Mouse (Mus musculus): ENCODE measurements around the gene Stk11.

Stk11 gene

GRCm38 (mm10) chr10:80115290-80115943 lies at the start of gene Stk11:
Gene Stk11, plus strand, starts transcription at chr10:80115803.
- peak; percentile 98 for DNase-seq

GRCm38 (mm10) chr10:80069251-80069650 lies 46.4 kb upstream of the Stk11 start:
- DNase-seq: no peak

DNA sequence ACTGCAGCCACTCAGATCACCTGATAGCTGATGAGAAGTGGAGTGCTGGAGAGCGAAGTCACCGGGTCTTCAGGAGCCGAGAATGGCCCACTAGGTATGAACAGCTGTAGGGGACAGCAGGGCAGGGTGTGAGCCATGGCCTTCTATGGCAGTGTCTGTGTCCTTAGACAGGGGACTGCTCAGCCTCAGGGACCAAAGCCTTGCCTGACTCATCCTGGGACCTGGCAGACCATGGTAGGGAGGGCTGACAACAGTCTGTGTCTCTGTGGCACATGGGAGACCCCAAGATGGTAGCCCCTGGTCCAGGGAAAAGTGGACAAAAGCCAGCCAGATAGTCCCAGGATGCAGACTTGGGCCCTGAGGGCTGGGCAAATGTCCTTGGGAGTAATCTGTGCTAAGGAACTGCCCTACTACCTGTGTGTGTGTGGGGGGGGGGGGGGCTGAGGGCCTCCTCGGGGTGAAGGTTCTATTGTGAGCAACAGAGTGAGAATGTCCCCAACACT lies 45.6 kb upstream of the Stk11 start:
- no peak for DNase-seq

DNA sequence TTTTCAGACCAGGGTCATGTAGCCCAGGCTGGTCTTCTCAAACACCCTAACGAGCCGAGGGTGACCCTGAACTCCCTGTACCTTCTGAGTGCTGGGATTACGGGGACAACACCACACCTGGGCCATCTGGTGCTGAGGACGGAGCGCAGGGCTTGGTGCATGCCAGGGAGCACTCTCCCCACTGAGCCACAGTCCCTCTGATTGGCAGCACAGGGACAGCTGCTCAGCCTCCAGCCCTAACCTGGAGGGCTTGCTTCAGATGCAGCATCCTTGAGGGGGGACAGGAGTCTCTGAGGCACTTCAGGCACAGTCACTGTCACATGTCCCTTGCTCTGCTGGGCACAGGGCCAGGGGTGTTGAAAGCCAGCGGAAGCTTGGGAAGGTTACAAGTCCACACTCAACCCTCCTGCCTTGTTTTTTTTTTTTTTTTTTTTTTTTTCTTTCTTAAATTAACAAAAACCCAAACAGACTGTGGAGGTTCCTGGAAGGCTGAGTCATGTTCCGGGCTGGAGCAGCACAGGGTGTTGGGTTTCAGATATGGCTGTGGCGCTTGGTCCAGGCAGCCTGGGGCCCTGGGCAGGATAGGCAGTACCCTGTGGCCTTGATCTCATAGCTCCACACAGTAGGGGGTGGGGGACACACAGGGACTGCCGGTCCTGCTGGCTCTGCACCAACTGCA lies 44.6 kb upstream of the Stk11 start:
- DNase-seq: peak; percentile 79

DNA sequence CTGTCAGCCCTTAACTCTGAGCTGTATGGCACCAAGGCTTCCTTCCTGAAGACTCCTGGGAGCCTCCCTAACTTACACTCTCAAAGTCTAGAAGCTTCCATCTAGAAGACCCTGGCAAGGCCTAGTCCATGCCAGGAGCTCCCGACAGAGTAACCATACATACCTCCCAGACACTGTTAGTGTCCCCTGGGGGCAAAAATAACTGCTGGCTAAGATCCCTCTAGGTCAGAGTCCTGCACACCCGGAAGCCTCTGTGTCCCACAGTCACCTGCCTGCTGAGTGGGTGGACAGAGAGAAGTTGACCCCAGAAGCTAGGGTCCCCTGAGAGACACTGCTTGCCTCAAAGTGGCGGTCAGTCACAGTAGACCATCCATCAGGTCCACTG lies 44.1 kb upstream of the Stk11 start:
- DNase-seq: no peak

DNA sequence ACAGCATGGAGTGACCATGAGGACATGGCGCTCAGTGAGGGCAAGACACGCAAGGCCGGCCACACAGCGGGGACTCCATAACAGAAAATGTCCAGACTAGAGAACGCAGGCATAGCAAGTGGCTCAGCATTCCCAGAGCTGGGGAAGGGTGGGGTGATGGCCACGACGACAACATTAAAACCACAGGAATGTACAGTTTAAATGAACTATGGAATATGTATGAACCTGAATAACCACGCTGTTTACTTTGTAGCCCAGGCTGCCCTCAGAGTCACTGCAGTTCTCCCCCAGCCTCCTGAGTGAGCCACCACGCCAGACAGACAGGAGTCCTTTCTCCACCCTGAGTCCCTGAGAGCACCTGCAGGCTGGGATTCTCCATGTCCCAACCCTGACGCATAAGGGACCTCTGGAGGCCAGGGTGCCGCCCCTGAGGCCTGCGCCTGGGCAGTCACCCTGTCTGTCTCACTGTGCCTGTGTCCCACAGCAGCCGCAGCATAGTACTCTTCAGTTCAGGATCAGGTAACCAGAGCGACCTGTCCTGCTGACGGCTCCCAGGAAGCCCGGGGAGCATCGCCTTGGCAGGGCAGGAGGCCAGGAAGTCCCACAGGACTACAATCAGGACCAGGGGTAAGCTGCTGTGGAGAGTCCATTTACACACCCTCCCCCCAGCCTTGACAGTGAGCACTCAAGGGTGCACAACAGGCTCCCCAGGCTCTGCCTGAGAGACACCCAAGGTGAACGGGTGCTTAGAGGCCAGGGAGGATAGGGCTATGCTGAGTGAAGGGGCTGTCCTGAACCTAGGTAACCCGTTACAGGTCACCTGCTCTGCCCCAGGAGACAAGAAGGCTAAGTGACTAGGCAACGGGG lies 42.7 kb upstream of the Stk11 start:
- DNase-seq: no peak

DNA sequence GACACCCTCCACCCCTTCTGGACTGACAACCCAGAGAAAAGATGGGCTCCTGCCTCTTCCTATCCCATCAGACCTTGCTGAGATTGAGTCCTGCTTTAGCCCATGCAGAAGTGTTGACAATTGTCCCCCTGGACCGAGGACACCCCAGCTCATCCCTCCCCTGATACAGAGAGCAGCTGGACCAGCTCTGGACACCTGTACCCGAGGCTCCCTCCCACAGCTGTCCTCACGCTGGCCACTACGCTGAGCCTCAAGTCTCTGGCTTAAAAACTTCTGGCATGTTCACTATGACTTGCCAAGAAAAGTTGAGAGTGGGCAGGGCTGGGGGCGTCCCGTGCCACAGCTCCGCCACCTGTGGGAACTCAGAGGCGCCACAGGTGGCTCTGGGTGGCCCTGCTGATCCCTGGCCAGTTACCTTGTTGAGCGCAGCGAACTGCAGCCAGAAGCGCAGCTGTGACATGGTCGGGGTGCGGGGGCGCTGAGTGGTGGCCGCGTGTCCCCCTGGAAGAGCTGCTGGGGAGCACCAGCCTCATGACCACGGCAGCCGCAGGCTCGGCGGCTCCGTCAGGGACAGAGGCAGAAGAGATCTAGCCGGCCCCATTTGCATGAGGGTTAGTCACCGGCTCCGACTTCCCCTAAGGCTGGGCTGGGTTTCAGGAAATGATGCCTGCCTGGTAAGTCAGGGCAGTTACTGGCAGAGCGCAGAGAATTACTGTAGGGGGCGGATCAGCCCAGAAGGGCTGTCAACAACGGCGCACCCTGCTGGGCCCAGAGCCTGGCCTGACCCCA lies 40.6 kb upstream of the Stk11 start:
- DNase-seq: no peak

- no peak for DNase-seq
These were observed 39.7 kb upstream of the Stk11 start for GRCm38 (mm10) chr10:80075924-80076323.

DNA sequence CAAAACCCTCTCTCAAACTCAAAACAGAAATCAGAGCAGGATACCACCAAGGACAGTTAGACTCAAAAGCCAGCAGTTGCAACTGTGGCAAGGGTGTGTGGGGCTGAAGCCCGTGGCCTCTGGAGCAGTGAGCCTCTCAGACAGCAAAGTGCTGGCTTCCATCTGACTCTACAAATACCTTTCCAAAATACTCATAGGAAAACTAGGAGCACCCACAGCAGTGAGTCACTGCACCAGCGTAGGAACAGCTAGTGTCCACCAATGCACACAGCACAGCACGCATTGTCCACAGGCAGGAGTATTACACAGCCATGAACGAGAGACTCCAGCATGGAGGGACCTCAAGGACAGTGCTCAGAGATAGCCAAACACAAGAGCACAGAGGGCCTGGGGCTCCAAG lies 39.2 kb upstream of the Stk11 start:
- no peak for DNase-seq

DNA sequence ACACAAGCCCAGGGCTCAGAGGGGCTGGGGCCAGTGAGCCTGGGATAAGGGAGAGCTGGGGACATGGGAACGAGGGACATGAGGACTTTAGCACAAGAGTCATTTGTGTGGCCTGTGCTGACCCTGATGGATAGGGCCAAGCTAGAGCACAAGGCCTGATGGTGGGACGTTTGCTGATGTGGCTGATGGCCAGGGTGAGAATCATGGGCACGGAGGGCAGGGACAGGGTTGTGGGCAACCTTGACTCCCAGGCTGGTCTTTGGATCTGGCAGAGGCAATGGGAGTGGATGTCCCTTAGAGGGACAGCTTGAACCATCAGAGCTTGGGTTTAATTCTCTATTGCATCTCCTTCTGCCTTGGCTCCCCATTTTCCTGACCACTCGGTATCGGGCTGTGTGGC lies 38.3 kb upstream of the Stk11 start:
- DNase-seq: no peak

- DNase-seq: no peak
These were observed 37.2 kb upstream of the Stk11 start for GRCm38 (mm10) chr10:80078366-80078765.

DNA sequence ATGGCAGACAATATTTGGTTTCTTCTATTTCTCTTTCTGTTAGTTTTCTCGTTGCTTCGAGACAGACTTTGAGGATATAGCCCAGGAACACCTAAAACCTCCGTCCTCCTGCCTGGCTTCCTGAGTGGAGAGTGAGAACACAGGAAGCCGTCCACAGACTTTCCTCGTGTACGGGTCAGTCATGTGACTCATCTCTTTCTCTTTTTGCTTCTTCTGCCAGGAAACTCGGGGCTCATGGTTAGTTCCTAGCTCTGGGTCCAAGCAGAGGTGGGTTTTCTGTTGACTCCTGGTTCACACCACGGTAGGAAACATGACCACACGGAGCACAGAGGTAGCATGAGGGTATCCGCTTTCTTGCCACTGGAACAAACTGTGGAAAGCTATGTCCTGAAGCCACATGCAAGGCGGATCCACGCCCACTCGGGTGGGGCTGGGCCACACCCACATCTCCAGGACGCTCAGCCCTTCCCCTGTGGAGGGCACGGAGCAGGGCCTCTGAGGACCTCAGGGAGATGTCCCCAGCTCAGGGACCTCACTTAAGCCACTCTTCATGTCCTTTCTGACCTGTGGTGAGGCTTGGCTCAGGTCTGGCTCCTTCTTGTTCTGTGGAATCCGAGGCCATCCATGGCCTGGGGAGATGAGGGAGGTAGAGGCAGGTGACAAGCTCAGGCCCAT lies 35.1 kb upstream of the Stk11 start:
- no peak for DNase-seq

GRCm38 (mm10) chr10:80081075-80081474 lies 34.5 kb upstream of the Stk11 start:
- no peak for DNase-seq

DNA sequence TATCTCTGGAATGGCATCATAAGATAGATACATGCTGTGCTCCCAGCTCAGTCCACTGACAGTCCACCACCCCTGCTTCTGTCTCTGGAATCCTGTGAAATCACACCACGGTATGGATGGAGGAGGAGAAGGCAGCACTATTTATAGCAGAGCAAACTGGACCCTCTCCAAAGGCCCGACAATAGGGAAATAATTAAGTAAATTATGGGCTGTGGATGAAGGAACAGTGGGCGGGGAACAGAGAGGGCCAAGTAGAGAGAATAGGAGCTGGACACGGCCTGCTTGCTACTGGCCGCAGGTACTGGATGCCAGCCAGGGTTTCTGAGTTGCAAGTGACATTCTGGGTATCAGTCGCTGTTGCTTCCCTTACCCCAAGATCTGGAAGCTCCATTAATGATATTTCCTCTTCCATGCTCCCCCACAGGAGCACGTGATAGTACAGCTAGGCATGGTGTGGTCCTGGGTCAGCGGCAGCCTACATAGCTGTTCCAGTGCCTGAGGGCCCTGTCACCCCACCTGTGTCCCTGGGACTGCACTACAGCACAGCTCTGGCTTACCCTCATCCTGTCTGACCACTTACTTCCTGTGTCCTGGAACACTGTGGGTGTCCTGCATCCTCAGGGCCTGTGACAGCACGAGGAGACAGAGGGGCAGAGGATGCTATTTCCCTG lies 30.7 kb upstream of the Stk11 start:
- no peak for DNase-seq

DNA sequence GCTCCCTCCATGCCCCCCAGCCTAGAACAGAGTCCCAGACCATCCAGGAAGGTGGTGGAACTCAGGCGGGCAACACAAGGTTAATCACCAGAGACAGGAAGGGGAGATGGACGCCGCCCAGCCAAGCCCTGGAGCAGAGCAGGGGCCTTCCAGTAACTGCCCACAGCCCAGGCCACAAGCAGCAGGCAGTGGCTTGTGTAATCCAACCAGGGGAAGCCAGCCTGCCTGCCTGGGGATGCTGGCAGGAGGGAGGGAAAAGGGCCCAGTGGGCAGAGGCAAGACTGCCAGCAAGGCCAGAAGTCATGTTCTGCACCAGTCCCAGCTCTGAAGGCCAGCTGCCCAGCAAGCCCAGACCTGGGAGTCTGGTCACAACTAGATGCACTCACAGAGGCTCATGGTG lies 28.8 kb upstream of the Stk11 start:
- DNase-seq: no peak

GRCm38 (mm10) chr10:80087483-80087882 lies 28.1 kb upstream of the Stk11 start:
- DNase-seq: no peak

DNA sequence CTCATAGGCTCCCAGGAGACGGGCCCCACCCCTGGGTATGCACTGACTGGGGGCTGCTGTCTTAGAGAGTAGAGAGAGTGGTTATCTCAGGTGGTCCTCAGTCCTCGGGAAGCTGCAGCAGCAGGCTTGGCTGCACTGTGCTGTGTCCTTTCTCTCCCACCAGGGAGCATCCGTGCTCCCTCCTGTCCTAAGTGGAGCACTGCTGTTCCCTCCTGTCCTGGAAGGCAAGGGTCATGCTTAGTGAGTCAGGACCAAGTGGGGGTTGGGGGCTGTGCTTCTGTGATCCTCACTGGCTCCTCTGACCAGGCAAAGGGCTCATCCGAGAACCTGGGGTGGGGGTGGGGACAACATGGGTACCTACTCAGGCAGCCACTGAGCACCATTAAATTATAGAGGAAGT lies 26.5 kb upstream of the Stk11 start:
- DNase-seq: no peak

- DNase-seq: no peak
These were observed 24.1 kb upstream of the Stk11 start for GRCm38 (mm10) chr10:80091527-80091926.

- DNase-seq: no peak
These were observed 22.9 kb upstream of the Stk11 start for GRCm38 (mm10) chr10:80092690-80093089.

DNA sequence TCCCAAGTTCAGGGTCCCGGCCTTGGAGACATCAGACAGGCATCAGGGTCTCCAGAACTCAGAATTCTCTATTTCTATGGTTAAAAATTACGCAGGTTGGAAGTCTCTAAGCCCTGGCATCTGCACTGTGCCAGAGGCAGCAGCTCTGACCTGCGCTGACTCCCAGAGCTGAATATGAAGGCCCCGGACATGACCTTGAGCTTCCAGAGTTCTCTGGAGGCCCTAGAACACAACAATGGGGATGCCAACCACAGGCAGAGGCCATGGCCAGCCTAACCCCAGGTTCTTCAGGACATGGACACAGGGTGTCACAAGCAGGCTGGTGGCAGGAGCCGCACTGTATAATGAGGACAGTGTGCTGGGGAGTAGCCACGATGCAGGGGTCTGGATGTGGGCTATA lies 21.5 kb upstream of the Stk11 start:
- DNase-seq: no peak

- no peak for DNase-seq
These were observed 20.9 kb upstream of the Stk11 start for GRCm38 (mm10) chr10:80094684-80095083.

- no peak for DNase-seq
These were observed 20.1 kb upstream of the Stk11 start for GRCm38 (mm10) chr10:80095547-80095946.

Data from cerebellum, adult 8-10 months (tissue).